In genomic region chrX:93793168-93793567, GRCm38 (mm10) we compare ENCODE assay signal across 9 mouse cellular contexts. TPM values are rescaled to one million over a fixed set of nuclear protein-coding genes. Genes with fewer than 3 reads are reported as not detected.
DNase-seq lines count a peak whose midpoint lies in the region; ATAC-seq and TF ChIP-seq lines count a peak whose summit lies in the region.
"Had no signal": no experiment of that assay in that cellular context is flagged by ENCODE, and none has a peak within 500 bp of the region (broad histone marks: within the 10 kb centered on the region; RNA-seq: fewer than 3 reads in every experiment).

No protein-coding gene starts in this region.

- no peak overlapping the region for H3K4me3 ChIP-seq in intestine, postnatal 0 days (ENCODE audit: low read depth, low read length)
- H3K4me3 ChIP-seq in intestine, embryonic 15.5 days (replicated peaks) = no peak overlapping the region
- no peak overlapping the region for H3K4me3 ChIP-seq in cerebellum, adult 2 months (replicated peaks; ENCODE audit: insufficient read depth, low read depth, low read length)
- H3K4me3 ChIP-seq: limb, embryonic 12.5 days had no signal

- no peak for TF ChIP-seq POLR2A in cerebellum, adult 2 months (IDR thresholded peaks at IDR 0.05; ENCODE audit: borderline replicate concordance, insufficient read depth, low read length)

- H3K27ac ChIP-seq in intestine, postnatal 0 days (ENCODE audit: low read depth, low read length) = no peak overlapping the region
- no peak overlapping the region for H3K27ac ChIP-seq in intestine, embryonic 15.5 days
- H3K27ac ChIP-seq in cerebellum, adult 2 months (ENCODE audit: insufficient read depth, low read length) = no peak overlapping the region
- H3K27ac ChIP-seq: limb, embryonic 12.5 days had no signal

- H3K27me3 ChIP-seq in intestine, postnatal 0 days (replicated peaks; ENCODE audit: control insufficient read depth, insufficient read depth, low read length) = no peaks in the 10 kb centered on the region
- no peaks in the 10 kb centered on the region for H3K27me3 ChIP-seq in intestine, embryonic 15.5 days (replicated peaks)
- H3K27me3 ChIP-seq in cerebellum, adult 2 months (ENCODE audit: control insufficient read depth, insufficient read depth, low read length) = no peaks in the 10 kb centered on the region
- H3K27me3 ChIP-seq: limb, embryonic 12.5 days had no signal

- no peak overlapping the region for H3K4me2 ChIP-seq in intestine, postnatal 0 days (replicated peaks; ENCODE audit: low read depth)
- H3K4me2 ChIP-seq in intestine, embryonic 15.5 days (replicated peaks) = no peak overlapping the region
- H3K4me2 ChIP-seq: limb, embryonic 12.5 days had no signal

- H3K9me3 ChIP-seq in intestine, postnatal 0 days (ENCODE audit: control insufficient read depth) = no peaks in the 10 kb centered on the region
- no peaks in the 10 kb centered on the region for H3K9me3 ChIP-seq in intestine, embryonic 15.5 days
- H3K9me3 ChIP-seq: limb, embryonic 12.5 days had no signal

- DNase-seq in A20 (ENCODE audit: low read depth, low spot score) (peak; percentile 54), MN1 (ENCODE audit: low spot score) (peak; percentile 8)
- DNase-seq in cerebellum, adult 2 months = peak; percentile 18 to 41
- DNase-seq in induced T-regulatory cell, adult 2 months (ENCODE audit: low read depth) = peak; percentile 67
- DNase-seq in thymus, postnatal 10 days (ENCODE audit: low spot score in 2 of 2) = peak; percentile 6 to 47

- H3K9ac ChIP-seq in intestine, postnatal 0 days (ENCODE audit: low read depth, low read length) = no peak overlapping the region
- H3K9ac ChIP-seq in intestine, embryonic 15.5 days = no peak overlapping the region
- H3K9ac ChIP-seq: limb, embryonic 12.5 days had no signal

- no peaks in the 10 kb centered on the region for H3K4me1 ChIP-seq in intestine, postnatal 0 days (replicated peaks; ENCODE audit: control insufficient read depth, insufficient read depth, low read length)
- H3K4me1 ChIP-seq in intestine, embryonic 15.5 days (replicated peaks) = no peaks in the 10 kb centered on the region
- H3K4me1 ChIP-seq in cerebellum, adult 2 months (ENCODE audit: control insufficient read depth, insufficient read depth, low read length) = no peaks in the 10 kb centered on the region
- H3K4me1 ChIP-seq: limb, embryonic 12.5 days had no signal

- ATAC-seq in intestine, postnatal 0 days = no peak
- no peak for ATAC-seq in intestine, embryonic 15.5 days
- ATAC-seq in megakaryocyte-erythroid progenitor cell, adult 5-6 weeks (replicated peaks; ENCODE audit: low FRiP score, low TSS enrichment, poor library complexity, severe bottlenecking) = peak; percentile 41; the same call in 1 of the 2 replicates

- TF ChIP-seq CTCF in intestine, postnatal 0 days (IDR thresholded peaks at IDR 0.05; ENCODE audit: low read depth) = peak; percentile 69
- TF ChIP-seq CTCF in cerebellum, adult 2 months (IDR thresholded peaks at IDR 0.05; ENCODE audit: borderline replicate concordance, insufficient read depth, low read depth, low read length) = peak; percentile 42

- H3K36me3 ChIP-seq in intestine, postnatal 0 days (ENCODE audit: control insufficient read depth, insufficient read depth) = no peaks in the 10 kb centered on the region
- no peaks in the 10 kb centered on the region for H3K36me3 ChIP-seq in intestine, embryonic 15.5 days

RNA-seq across cellular contexts. Expression of gene Pdk3, which starts 38.8 kb away (rescaled TPM):
- polyA plus RNA-seq in intestine, postnatal 0 days (2015; fragmentation: Nextera tagmentation; extraction: Ambion mirVana) = 44.2 and 45.7 TPM in 2 replicates
- 55.3 and 57.8 TPM in 2 replicates for polyA plus RNA-seq in intestine, embryonic 15.5 days (2015; fragmentation: Nextera tagmentation; extraction: Ambion mirVana)
- 29.0 and 29.1 TPM in 2 replicates for polyA plus RNA-seq in cerebellum, adult 2 months (2012; rRNA removed)
- total RNA-seq in megakaryocyte-erythroid progenitor cell, adult 5-6 weeks (2014; fragmentation: Nextera tagmentation) = 36.8 and 61.8 TPM in 2 replicates
- 63.3 and 68.6 TPM in 2 replicates for total RNA-seq in megakaryocyte-erythroid progenitor cell, adult 5-6 weeks (2017)

Comparison
In these comparisons a context has a peak if more than half of its experiments do, and no peak if none do; other contexts are left out.
1. DNase-seq: peak in every context shown above with its lines; median percentile 67 in induced T-regulatory cell, adult 2 months; 54 in A20; 30 in cerebellum, adult 2 months; 26 in thymus, postnatal 10 days; 8 in MN1.